Comparison of ENCODE assay signal across 28 mouse cellular contexts in genomic region chr1:119863507-119864296, GRCm38 (mm10). TPM values are rescaled to one million over a fixed set of nuclear protein-coding genes. Genes with fewer than 3 reads are reported as not detected.
DNase-seq lines count a peak whose midpoint lies in the region; ATAC-seq and TF ChIP-seq lines count a peak whose summit lies in the region.
"Had no signal": no experiment of that assay in that cellular context is flagged by ENCODE, and none has a peak within 500 bp of the region (broad histone marks: within the 10 kb centered on the region; RNA-seq: fewer than 3 reads in every experiment).

No protein-coding gene starts in this region.

- H3K36me3 ChIP-seq in heart, adult 2 months (ENCODE audit: control insufficient read depth, insufficient read depth, low read length): no peaks in the 10 kb centered on the region
- H3K36me3 ChIP-seq: heart, embryonic 12.5 days; hindbrain, embryonic 10.5 days; intestine, embryonic 15.5 days; limb, embryonic 15.5 days; liver, embryonic 15.5 days; lung, embryonic 15.5 days; midbrain, embryonic 10.5 days; neural tube, embryonic 15.5 days had no signal

- TF ChIP-seq EP300 in heart, adult 2 months (IDR thresholded peaks at IDR 0.05; ENCODE audit: insufficient read depth, low read depth, low read length): no peak

- DNase-seq in cerebellum, postnatal 10 days: peak; percentile 30 to 62
- no peak for DNase-seq in cerebellum, adult 9-11 months
- DNase-seq in frontal cortex, adult 2 months (ENCODE audit: extremely low spot score in 1 of 2, low spot score in 1 of 2): no peak
- DNase-seq in NIH3T3 (ENCODE audit: low read depth): peak; percentile 23
- no peak for DNase-seq in retina, postnatal 1 day
- no peak for DNase-seq in heart, adult 2 months
- DNase-seq: adrenal gland, postnatal 36 days; cerebellum, adult 18-20 months; cerebellum, postnatal 36 days; embryo, embryonic 11 days; heart, adult 11 months; heart, postnatal 10 days; kidney, adult 8-10 months; kidney, postnatal 10 days; left cerebral cortex, postnatal 4 days had no signal

- no peak for TF ChIP-seq CTCF in heart, adult 2 months (IDR thresholded peaks at IDR 0.05)

- no peak for TF ChIP-seq POLR2A in heart, adult 2 months (IDR thresholded peaks at IDR 0.05; ENCODE audit: insufficient read depth, low read depth, low read length)

- H3K4me3 ChIP-seq in heart, adult 2 months: no peak overlapping the region
- H3K4me3 ChIP-seq: heart, embryonic 12.5 days; hindbrain, embryonic 10.5 days; intestine, embryonic 15.5 days; limb, embryonic 15.5 days; liver, embryonic 15.5 days; lung, embryonic 15.5 days; midbrain, embryonic 10.5 days; neural tube, embryonic 15.5 days had no signal

- ATAC-seq in frontal cortex, adult (ENCODE audit: low TSS enrichment): peak; percentile 93
- ATAC-seq in granulocyte monocyte progenitor cell, adult 5-6 weeks (replicated peaks; ENCODE audit: poor library complexity, severe bottlenecking): peak; percentile 35; the same call in 1 of the 2 replicates
- ATAC-seq: hindbrain, embryonic 16.5 days; intestine, embryonic 15.5 days had no signal

- 62% methylated on average over 7 of the region's 7 CpGs for WGBS in heart, adult 2 months

- no peaks in the 10 kb centered on the region for H3K27me3 ChIP-seq in heart, adult 2 months (ENCODE audit: control insufficient read depth, insufficient read depth, low read length)
- H3K27me3 ChIP-seq: heart, embryonic 12.5 days; intestine, embryonic 15.5 days; limb, embryonic 15.5 days; liver, embryonic 15.5 days; lung, embryonic 15.5 days; neural tube, embryonic 15.5 days had no signal

- no peak overlapping the region for H3K27ac ChIP-seq in heart, adult 2 months
- H3K27ac ChIP-seq: hindbrain, embryonic 10.5 days; intestine, embryonic 15.5 days; limb, embryonic 15.5 days; liver, embryonic 15.5 days; lung, embryonic 15.5 days; macrophage; midbrain, embryonic 10.5 days; neural tube, embryonic 15.5 days; stomach, postnatal 0 days had no signal

- H3K4me1 ChIP-seq in heart, adult 2 months (ENCODE audit: control insufficient read depth, insufficient read depth, low read length): no peaks in the 10 kb centered on the region
- H3K4me1 ChIP-seq: heart, embryonic 12.5 days; intestine, embryonic 15.5 days; liver, embryonic 15.5 days; lung, embryonic 15.5 days had no signal

- no peak overlapping the region for H3K9ac ChIP-seq in heart, adult 2 months (ENCODE audit: low read depth, low read length)
- H3K9ac ChIP-seq: heart, embryonic 12.5 days; intestine, embryonic 15.5 days; limb, embryonic 15.5 days; liver, embryonic 15.5 days; lung, embryonic 15.5 days; neural tube, embryonic 15.5 days had no signal

- intact Hi-C loops in heart, adult 2 months (cut with DNase I): no loop called here

- no peaks in the 10 kb centered on the region for H3K79me2 ChIP-seq in heart, adult 2 months (replicated peaks; ENCODE audit: control insufficient read depth, insufficient read depth, low read length)

RNA-seq across cellular contexts. Expression of gene Ptpn4, which starts 26.3 kb away (rescaled TPM):
- polyA plus RNA-seq in frontal cortex, adult 2 months (2012; rRNA removed): 21.0 and 23.2 TPM in 2 replicates
- 23.0 and 28.0 TPM in 2 replicates for total RNA-seq in granulocyte monocyte progenitor cell, adult 5-6 weeks (2014; fragmentation: Nextera tagmentation)
- 13.6 and 20.3 TPM in 2 replicates for total RNA-seq in granulocyte monocyte progenitor cell, adult 5-6 weeks (2017)
- total RNA-seq in heart, adult 2 months (2021): 10 to 100 TPM; 29.2 to 33.0 TPM
- polyA plus RNA-seq in heart, adult 2 months (2012; rRNA removed): 4.8 and 8.1 TPM in 2 replicates

RNA-seq across cellular contexts. Expression of gene Tmem177, which starts 49.3 kb away (rescaled TPM):
- polyA plus RNA-seq in frontal cortex, adult 2 months (2012; rRNA removed): 6.7 and 7.4 TPM in 2 replicates
- 4.6 and 5.6 TPM in 2 replicates for total RNA-seq in granulocyte monocyte progenitor cell, adult 5-6 weeks (2014; fragmentation: Nextera tagmentation)
- total RNA-seq in granulocyte monocyte progenitor cell, adult 5-6 weeks (2017): 5.1 and 5.4 TPM in 2 replicates
- total RNA-seq in heart, adult 2 months (2021): 10 to 100 TPM in 1 of 2 experiments, 1 to 10 TPM in 1; 9.8 to 10.6 TPM
- polyA plus RNA-seq in heart, adult 2 months (2012; rRNA removed): 7.5 and 13.3 TPM in 2 replicates

Comparison
In these comparisons a context has a peak if more than half of its experiments do, and no peak if none do; other contexts are left out.
1. DNase-seq: peak in cerebellum, postnatal 10 days (2 of 2) and NIH3T3 (single experiment); none in cerebellum, adult 9-11 months (single experiment), frontal cortex, adult 2 months (0 of 2), retina, postnatal 1 day (single experiment) and heart, adult 2 months (0 of 2).